Mouse (Mus musculus): Measurements from ENCODE around the gene Uri1.

The Uri1 gene

DNA sequence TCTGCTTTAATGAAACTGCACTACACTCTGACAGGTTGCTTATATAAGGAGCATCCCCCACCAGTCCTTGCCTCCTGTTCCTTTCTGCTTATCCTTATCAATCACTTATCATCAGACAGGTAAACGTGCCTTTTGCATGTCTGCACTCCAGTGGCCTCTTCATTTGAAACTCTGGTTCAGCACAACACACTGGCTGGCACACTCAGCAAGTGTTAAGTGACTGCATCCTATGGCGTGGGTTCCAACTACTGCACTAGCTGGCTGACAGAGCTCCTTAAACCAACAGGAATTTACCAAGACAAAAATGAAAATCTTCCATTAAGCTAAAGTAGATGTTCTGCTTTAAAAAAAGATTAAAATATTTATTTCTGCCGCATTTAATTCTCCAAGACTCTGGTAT lies 9.4 kb downstream of the Uri1 start:
- no peak for DNase-seq (ENCODE audit: low read depth, low spot score)

DNA sequence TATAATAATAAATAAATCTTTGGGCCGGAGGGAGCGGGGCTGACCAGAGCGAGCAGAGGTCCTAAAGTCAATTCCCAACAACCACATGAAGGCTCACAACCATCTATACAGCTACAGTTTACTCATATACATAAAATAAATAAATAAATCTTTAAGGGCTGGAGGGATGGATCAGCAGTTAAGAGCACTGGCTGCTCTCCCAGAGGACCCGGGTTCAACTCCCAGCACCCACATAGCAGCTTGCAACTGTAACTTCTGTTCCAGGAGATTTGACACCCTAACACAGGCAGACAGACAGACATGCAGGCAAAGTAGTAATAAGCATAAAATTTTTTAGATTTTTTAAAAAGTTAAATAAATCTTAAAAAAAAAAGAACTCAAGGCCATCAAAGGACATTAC lies 10.5 kb downstream of the Uri1 start:
- no peak for DNase-seq (ENCODE audit: low read depth, low spot score)

DNA sequence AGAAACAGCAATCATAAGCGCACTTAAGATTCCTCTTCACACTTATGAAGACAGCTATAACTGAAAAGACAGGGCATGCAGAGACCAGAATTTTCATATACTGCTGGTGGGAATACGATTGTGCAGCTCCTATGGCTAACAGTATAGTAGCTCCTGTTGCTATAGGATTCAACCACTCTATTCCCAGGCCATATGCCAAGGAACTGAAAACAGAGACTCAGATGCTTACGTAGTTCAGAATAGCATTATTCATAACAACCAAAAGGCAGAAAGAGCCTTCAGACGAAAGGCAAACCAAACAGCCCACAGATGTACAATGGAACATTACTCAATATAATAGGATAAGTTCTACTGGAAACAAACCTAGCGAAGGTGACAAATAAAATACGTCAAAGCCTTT lies 15.0 kb downstream of the Uri1 start:
- DNase-seq (ENCODE audit: low read depth, low spot score): no peak

DNA sequence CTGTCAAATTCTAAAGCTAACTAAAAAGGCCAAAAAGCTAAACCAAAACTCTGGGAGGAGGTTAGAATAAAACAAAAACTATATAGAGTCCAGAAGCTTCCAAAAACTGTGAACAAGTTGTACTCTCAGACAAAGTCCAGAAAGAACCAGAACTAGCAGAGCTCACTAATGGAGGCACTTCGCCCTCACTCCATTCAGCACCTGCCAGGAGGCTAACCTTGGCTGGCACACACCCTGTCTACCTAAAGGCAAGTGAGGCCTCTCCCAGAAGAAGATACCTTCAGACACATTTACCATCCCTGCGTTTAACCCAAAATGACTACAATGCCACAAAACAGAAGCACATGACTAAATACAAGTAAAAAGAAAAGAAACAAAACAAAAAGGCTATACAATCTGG lies 20.9 kb downstream of the Uri1 start:
- no peak for DNase-seq (ENCODE audit: low read depth, low spot score)

DNA sequence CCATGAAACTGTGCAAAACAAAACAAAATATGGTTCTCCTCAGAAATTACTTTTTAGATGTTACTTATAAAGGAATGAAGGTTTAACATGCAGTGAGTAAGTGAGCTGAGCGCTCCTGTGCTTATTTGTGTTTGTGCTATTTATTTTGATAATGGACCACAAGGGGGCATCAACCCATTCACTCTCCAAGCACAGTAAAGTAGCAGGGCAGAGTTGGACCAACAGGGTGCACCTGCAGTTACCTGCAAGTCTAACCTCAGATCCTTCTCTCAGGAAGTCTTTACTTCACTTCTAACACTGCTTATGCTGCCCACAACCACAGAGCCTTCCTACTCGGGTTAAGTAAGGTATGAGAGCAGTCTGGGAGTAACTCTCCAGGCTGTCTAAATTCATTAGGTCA lies 23.7 kb downstream of the Uri1 start:
- peak; percentile 17 for DNase-seq (ENCODE audit: low read depth, low spot score)

DNA sequence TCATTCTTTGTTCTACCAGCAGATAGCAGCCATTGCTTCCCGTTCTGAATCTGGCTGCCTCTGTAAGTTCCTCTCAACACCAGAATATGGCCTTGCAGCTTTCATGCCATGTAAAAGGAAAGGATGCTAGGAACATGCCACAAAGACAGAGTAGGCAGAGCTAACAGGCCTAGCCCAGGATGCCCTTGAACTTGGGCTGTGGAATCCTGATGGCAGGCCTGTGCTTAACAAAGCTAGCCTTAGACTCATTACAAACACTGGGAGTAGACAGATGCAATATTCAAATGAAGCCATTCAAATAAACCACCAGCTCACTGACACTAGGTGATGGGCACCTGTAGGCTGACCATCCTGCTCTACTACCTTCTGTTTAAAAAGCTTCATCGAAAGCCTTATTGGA lies 30.5 kb downstream of the Uri1 start:
- DNase-seq (ENCODE audit: low read depth, low spot score): no peak

DNA sequence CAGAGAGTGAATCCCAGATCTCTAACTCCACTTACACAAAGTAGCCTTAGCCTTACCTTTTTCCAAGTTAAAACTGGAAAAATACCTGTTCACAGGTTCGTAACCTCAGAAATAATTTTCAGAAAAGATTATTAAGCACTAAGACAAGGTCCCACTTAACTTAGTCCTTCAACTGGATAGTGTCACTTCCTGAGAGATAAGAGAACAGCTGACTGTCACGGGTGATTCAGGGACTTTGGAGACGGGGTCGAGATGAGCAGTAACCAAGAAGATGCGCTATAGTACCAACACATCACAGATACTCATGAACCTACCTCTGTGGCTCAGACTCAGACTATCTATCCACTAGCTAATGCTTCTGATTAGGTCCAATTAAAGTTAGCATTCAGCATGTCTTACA lies 38.5 kb downstream of the Uri1 start:
- DNase-seq (ENCODE audit: low read depth, low spot score): no peak

DNA sequence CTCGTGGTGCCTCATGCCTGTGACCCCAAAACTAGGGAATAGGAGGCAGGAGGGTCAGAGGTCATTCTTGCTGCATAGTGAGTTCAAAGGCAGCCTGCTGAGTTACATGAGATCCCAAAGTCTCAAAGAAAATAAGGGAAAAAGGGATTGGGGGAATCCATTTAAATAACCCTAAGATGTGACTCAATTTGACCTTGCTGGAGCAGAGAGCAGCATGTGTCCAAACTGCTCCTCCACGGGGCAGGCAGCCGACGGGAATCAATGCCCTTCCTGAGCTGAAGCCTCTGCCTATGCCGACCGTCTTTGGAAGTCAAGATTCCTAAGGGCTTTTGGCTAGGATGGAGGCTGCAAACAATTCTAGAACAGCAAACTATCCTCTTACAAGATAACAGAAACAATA lies 39.9 kb downstream of the Uri1 start:
- no peak for DNase-seq (ENCODE audit: low read depth, low spot score)

DNA sequence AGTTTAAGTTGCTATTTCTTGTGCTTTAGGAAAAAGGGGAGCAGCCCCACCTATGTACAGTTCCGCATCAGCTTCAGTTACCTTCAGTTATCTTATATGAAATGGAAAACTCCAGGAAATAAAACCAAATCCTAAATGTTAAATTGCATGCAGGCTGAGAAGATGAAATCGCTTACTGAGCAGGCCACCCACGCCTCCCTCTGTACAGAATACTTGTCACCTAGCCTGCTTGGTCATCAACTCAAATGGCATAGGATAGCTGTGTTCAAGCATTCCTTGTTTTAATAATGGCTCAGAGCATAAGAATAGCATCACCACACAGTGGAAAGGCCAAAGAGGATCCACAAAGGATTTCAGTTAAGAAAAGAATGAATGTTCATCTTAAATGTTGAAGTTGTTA lies 43.6 kb downstream of the Uri1 start:
- DNase-seq (ENCODE audit: low read depth, low spot score): no peak

DNA sequence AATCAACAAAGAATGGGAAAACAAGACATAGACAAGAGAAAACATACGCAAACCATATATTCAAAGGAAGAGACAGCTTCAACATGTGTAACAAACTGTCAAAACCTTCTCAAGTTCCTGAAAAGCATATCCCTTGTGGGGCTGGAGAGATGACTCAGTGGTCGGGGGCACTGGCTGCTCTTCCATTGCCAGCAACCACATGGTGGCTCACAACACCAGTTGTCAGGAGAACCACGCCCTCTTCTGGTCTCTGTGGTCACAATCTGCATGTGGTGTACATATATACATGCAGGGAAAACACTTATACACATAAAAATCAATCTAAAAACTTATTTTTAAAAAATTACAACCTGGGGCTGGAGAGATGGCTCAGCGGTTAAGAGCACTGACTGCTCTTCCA lies 44.9 kb downstream of the Uri1 start:
- peak; percentile 67 for DNase-seq (ENCODE audit: low read depth, low spot score)

DNA sequence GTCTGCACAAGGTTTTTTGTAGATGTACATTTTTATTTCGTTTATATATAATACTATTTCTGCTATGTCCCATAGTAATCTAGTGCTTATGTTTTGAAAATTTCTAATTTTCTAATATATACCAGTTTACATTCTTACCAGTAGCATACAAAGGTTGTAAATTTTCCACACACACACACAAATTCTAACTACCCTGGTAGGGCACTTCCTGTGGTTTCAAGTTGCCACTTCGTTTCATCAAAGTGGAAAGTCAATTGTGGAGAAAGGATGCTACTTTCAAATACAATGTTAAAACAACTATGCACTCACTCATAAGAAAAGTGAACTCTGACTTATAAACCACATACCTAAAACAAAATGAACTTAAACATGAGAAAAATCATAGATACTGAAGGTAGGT lies 45.7 kb downstream of the Uri1 start:
- DNase-seq (ENCODE audit: low read depth, low spot score): no peak

DNA sequence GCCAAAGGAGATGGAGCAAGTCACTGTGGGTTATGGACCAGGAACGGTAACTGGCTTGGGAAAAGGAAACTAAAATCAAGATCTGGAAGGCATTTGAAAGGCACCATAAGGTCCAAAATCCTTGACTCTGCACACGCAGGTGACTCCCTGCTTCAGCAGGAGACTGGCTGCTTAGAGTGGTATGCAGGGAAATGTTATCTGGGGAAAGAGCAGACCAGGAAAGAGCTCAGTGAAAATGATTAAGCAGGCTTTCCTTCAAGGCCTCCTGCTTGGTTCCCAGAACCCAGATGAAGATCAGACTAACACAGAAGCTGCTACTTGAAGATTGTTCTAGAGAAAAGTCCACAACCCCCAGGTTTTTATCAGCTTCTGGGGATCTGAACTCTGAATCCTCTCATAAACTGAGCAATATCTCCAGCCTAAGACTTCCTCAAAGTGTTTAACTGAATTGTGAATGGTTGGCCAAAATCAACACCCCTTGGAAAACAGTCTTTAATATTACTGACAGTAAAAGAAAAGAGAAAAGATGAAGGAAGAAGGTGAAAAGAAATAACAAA lies 50.3 kb downstream of the Uri1 start:
- DNase-seq (ENCODE audit: low read depth, low spot score): no peak

DNA sequence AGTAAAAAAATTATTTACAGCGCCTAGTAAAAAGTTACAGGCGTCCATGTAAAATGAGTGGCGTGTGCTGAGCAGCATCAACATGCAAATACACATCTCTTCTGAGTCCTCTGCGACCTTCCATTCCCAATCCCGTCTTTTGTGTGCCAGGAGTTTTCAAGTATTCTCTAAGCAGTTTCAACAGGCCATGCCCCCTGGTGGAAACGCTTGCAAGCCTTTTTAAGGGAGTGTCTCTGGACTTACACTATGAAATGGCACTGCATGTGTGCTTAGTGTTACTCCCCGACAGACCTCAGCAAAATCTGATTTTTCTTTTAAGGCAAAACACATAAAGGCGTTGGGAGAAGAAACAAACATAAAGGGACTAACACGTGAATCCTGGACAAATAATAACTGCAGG lies 50.8 kb downstream of the Uri1 start:
- peak; percentile 5 for DNase-seq (ENCODE audit: low read depth, low spot score)

DNA sequence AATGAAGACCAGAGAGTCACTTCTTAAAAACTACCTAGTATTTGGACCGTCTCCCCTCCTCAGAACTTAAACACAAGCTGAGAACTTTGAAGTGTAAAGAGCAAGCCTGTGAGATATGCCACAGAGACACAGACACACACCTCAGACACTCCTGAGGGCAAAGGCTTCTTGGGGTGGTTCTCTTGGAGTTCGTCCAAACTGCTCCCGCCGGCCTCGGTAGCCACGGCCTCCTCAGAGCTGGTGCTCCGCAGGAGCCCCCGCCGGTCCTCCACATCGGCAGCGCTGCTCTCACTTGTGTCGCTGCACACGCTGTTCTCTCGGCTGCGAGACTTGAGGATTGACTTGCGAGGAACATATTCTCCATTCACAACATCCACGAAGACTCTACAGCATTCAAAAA lies 61.0 kb downstream of the Uri1 start:
- DNase-seq (ENCODE audit: low read depth, low spot score): no peak

DNA sequence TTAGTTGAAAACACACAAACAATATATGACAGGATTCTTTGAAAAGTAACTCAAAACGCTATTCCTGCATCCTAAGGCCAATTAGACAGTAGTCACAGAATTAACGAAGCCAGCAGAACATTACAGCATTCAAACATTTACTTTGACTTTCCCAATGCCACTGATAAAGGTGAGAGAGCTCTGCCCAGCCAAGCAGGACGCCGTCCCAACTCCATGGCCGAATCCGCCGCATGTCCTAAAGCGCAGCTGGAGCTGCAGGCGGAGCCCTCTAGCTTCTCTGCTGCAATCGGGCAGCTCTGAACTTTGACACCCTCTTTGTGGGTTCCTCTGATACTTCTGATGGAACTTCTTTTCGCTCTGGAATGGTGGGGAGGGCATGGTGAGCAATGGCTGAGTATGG lies 62.1 kb downstream of the Uri1 start:
- DNase-seq (ENCODE audit: low read depth, low spot score): no peak

DNA sequence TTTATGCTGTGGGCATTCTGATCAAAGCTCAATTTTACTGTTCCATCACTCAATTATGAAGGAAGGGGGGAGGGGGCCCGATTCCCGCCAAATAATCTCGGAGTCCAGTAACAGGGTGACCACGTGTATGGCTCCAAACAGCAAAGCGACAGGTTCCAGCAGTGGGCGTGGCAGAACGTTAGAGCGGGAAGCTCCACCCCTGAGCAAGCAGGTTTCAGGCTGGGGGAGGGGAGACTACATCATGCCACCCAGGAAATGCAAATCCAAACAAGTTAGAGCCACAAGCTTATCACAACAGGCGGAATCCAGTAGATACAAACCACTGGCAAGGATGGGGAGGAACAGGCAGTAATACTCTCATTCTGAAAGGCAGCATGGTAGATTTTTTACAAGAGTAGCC lies 71.5 kb downstream of the Uri1 start:
- DNase-seq (ENCODE audit: low read depth, low spot score): no peak

DNA sequence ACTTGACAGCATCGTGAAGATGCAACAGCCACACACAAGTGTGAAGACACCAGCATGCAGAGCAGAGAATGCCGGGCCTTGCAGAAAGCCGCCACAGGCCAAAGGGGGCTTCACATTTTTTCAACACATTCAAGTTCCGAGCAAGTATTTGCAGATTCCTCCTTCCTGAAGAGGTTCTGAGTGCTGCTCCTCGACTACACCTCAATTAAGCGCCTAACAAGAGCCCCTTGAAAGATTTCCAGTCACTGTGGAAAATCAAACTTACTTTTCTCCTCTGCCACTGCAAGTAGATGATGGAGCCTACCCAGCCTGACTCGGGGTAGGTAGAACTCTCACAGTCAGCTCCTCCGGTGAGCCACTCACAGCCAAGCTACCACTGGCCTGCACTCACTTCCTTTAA lies 86.9 kb downstream of the Uri1 start:
- DNase-seq (ENCODE audit: low read depth, low spot score): no peak

DNA sequence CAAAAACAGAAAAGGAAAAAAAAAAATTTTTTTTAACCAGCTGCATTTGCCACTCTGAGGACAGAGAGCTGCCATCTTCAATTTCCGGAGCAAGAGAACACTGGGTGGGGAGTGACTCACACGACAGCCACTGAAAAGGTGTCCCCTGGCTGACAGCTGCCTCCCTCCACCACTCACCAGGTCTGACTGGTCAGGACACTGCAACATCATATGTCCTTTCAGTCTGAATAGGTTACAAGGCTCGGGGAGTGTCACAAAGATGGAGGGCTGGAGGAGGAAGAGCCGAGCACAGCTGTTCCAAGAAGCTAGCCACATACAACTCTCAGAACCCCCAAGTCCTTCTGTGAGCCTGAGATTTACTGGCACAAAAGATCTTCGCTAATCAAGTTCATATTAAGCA lies 87.6 kb downstream of the Uri1 start:
- no peak for DNase-seq (ENCODE audit: low read depth, low spot score)

DNA sequence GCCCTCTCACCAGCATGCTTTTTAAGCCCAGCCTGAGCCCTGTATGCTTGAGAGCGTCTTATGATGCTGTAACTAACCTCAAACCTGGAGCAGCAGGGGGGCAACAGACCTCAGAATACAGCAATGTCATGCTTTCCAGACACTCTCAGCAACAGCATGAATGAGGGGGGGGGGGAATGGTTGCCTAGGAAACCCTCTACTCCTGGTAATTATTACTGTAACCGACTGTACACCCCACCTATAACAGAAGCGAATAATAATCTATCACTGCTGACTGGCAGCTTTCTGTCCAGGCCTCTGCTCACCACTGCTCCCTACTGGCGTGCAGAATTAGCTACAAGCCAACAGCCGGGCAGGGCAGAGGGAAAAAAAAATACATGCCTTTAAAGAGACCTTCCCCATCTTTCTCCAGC lies 88.6 kb downstream of the Uri1 start:
- DNase-seq (ENCODE audit: low read depth, low spot score): peak; percentile 26

DNA sequence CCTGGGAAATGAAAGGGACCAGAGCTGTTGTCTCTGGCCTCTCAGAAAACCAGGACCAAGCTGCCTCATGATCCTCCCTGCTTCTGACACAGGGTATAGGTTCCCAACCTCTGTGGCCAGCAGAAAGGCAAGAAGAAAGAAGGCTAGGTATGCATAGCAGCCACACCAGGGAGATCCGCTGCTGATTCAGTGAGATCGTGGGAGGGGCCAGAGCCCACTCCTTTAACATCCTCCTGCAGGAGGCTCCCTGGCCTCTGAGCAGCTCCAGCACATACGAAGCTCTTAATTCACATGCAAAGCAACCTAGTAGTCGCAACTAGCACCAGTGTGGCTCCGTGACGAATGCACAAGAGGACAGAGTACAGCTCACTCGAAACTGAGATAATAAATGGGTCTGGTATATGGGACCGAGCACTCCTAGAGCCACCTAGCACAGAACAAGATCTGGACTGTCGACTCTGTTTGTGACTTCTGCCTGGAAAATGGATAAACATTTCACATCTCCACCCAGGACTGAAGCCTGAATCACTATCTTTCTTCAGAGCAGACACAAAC lies 89.5 kb downstream of the Uri1 start:
- no peak for DNase-seq (ENCODE audit: low read depth, low spot score)

DNA sequence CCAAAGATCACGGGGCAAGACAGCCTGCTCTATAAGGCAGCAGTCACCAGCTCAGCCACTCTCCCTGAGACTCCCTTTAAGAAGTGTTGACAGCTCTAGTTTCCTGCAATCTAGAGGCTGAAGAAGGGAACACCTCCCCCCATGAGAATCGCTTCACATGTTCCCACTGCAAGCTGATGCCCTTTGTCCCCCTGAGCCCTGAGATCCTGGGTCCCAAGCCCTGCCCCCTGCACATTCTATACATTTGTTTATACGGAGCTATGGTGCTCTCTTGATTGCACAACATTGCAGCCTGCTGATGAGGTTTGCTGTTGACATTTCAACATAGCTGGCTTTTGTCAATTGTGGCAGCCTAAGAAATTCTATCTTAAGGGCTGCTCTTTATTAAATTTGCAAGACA lies 91.7 kb downstream of the Uri1 start:
- DNase-seq (ENCODE audit: low read depth, low spot score): no peak

DNA sequence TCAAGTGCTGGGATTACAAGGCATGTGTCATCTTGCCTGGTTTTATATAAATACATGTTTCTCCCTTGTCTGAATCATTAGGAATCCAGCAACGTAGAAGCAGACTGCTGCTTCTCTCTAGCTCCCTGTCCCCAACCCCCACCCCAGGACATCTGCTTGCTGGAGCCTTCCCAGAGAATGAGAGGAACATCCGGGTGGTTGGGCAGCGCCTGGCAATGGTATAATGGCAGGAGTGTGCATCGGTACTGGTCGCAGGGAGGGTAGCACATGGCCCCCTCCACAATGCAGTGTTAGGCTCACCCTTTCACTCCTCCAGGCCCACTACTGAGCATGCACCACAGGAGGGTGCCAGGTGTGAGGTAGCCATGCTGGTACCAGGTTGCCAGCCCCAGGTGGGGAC lies 93.6 kb downstream of the Uri1 start:
- DNase-seq (ENCODE audit: low read depth, low spot score): peak; percentile 2

DNA sequence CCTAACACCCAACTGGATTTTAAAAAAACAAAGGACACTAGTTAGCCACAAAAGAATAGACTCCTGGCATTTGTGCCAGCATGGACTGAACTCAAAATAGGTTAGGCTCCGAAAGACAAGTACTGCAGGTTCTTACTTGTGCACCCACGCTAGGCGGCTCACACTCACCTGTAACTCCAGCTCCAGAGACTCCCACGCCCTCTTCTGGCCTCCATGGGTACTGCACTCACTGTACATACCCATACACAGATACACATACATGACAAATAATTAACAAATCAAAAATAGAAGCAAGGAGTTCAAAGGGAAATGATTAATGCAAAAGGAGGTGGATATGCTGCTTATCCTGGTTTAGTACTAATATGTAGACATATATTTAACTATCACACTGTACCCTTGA lies 100.4 kb downstream of the Uri1 start:
- no peak for DNase-seq (ENCODE audit: low read depth, low spot score)

DNA sequence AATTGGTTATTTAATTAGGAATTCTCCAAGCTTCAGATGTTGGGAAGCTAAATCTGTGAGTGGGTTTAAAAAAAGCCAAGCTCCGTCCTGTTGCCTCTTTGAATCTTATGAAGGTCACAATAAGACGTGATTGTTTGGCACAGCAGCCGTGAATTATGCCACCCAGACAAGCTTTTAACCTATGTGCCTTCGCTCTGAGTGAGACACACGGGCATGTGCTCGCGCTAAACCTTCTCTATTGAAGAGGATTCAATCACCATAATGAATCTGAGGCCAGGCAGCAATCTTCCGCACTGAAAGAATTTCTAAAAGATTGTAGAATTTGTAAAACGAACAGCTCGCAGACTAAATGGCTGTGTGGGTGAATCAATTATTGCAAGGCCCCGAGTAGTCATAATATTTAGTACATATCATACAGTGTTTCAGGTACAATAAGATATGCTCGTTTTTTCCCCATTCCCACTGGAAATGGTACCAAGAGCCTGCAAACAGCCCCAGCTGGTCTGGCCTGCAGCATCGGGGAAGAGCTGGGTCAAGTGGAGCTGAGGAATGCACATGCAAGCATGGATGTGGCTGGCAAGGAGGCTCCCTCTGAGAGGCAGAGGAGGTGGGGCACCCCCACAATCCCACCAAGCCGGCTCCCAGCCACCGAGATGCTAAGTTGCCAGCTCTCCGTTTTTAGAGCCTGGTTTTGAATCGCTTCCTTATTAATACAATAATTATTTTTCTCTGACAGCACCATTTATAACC lies 101.5 kb downstream of the Uri1 start:
- DNase-seq (ENCODE audit: low read depth, low spot score): no peak
